Mouse (Mus musculus) large intestine, adult 2 months (tissue): ENCODE results near the gene Rpl3. TPM values are rescaled to one million over a fixed set of nuclear protein-coding genes. Genes with fewer than 3 reads are reported as not detected.
A peak's percentile ranks its signal among the peaks of the same experiment; 100 is the strongest.
"Not testable (repeated sequence)": the region's sequence is repeated elsewhere in the genome, so short reads cannot be mapped to it uniquely, and the experiment has no call there.

ENCODE experiments used
- DNase-seq: peaks from one replicate; pipeline ENCODE4 v3.0.0-alpha.2; 2012; ENCODE audit warnings: low read depth, low spot score
- WGBS: fragments of 180-500 bp; shearing (Covaris S2); methylation state at CpG from one replicate; pipeline ENCODE4 v1.1.7; 2018; 5-methylcytosine and 5-hydroxymethylcytosine counted together
- polyA plus RNA-seq: library from polyadenylated mRNA; depleted of rRNA; stranded (reverse); fragments of >200 nt; gene quantifications from 2 replicates; pipeline ENCODE4 v1.2.3, GENCODE M21; 2012; rRNA removed

The Rpl3 gene
- polyA plus RNA-seq: 597 and 673 TPM in 2 replicates

DNA sequence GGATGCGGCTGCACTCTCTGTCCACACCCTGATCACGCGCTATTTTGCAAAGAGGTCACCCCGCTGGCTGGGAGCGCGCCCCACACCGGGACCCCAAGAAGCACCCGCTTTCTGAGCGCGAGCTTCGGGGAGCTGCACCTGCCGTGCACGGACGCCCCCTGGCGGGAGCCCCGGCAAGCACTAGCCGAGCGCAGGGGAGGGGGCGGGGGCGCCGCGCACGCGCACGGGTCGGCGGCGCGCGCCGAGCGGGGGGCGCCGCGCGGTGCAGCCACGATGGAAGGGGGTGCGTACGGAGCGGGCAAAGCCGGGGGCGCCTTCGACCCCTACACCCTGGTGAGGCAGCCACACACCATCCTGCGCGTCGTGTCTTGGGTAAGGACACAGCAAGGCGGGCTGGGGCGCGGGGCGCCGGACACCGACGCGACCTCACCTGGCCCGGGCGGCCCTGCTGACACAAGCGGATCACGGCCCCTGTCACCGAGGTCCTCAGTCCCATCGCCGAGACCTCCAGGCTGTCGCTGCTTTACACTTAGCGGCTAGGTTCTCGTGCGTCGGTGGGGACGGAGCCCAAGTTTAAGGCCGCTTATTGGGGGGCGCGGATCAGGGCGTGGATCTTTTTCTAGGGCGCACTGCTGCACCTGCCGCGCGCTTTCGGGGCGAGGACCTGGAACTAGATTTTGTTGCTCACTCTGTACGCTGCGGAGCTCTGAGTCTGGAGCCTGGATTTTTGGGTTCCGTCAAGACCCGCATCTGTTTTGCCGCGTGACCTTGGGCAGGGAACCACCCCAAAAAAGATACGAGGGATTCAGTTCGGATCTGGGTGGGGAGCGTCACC lies at the start of gene Rpl3, which contains the start of gene Syngr1:
Rpl3 (minus strand) TSS at position 748 of the 835 bp plus-strand sequence.
Syngr1 (plus strand) TSS at position 214 of the 835 bp plus-strand sequence.
- 2% methylated on average over 85 of the region's 86 CpGs for WGBS
- DNase-seq: no peak

DNA sequence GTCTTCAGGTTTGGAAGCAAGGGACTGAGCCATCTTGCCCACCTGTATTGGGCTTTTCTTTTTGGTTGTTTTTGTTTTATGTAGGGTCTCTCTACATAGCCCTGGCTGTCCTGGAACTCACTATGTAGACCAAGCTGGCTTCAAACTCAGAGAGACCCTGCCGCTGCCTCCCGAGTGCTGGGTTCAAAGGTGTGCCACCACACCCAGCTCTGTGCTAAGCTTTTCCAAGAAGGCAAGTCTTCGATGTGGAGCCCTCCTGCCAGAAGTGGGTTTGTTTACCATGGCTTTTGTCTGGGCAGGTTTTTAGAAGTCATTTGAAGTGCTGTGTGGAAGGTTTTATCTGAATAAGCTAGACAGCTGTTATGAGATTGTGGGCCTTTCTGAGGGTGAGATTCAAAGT lies 49.2 kb upstream of the Rpl3 start:
- no peak for DNase-seq
- 42% methylated on average over 3 of the region's 3 CpGs for WGBS

DNA sequence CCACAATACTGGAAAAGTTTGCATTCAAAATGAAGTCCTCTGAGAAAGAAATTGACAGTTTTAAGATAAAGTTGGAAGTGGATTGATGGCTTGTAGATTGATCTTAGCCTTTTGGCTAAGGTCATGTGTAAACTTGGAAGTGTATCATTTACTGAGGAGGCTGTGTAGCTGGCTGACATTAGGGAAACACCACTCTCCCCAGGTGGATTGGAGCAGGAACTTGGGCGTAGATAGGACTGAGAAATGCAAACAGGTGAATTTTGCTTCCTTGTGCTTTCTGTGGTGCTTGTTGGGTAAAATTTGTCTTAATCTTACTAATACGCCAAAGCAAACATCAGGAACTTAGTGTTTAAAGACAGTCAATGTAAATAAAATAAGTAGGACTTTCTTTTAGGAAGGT lies 48.6 kb upstream of the Rpl3 start:
- 36% methylated on average over 2 of the region's 2 CpGs for WGBS
- DNase-seq: no peak

DNA sequence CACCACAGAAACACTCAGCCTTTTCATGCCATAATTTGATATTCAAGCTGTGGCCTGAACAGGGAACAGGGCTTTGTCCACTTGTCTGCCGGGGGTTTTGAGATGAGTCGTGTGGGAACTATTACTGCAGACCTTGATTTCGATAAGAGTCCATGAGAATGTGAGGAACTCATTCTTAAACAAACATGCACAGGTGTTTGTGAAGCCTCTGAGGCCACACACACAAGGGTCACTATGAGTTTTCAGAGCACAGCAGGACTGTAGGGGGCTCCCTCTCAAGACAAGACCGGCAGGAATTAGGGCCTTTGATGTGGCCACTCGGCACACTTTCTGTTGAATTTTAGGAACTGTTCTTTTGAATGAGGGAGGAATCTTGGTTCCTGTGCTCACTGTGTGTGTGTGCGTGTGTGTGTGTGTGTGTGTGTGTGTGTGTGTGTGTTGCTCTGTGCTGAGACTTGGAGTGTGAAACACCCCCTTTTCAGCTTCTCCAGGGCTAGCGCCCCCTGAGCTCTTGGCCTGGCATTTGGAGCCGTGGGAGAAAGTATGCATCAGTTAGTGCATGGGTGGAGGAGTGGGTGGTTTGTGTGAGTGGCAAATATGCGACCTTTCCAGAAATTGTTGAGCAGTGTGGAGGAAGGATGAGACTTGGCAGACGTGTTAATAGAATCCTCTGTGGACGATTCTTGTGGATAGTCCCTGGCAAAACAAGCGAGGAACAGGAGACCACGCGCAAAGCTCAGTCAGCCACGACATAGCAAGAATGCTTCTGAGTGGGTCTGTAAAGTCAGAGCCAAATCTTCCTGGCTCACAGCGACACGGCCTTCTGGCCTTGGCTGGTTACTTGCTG lies 46.5 kb upstream of the Rpl3 start:
- 60% methylated on average over 17 of the region's 17 CpGs for WGBS
- no peak for DNase-seq

DNA sequence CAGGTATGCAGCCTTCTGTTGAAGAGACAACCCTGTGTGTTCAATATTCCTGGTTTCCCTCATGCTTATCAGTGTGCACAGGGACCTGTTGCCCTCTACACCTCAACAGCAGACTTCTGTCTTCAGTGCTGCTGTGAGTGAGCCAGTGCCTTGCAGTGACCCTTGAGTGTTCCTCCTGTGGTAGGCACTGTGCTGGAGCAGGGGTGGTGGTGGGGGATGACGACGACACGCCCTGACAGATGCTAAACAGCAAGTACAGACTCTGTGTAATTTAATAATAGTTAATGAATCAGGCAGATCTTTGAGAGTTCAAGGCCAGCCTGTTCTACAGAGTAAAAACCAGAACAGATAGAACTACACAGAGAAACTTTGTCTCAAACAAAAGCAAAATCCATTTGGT lies 45.0 kb upstream of the Rpl3 start:
- 76% methylated on average over 3 of the region's 3 CpGs for WGBS
- DNase-seq: no peak

DNA sequence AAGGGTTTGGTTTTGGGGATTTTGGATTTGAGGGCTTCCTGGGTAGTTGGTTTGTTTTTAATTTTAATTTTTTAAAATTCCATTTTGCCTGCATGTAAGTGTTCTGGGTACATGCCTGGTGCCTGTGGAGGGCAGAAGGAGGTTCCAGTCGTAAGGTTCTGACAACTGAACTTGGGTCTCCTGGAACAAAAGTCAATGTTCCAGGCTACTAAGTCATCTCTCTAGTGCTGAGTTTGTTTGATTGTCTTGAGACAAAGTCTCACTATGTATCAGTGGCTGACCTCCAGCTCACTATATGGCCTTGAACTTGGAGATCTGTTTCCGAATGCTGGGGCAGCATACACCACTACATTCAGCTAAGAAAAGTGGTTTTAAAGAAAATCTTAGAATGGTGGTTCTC lies 43.8 kb upstream of the Rpl3 start:
- no peak for DNase-seq
- 81% methylated on average over 2 of the region's 2 CpGs for WGBS

DNA sequence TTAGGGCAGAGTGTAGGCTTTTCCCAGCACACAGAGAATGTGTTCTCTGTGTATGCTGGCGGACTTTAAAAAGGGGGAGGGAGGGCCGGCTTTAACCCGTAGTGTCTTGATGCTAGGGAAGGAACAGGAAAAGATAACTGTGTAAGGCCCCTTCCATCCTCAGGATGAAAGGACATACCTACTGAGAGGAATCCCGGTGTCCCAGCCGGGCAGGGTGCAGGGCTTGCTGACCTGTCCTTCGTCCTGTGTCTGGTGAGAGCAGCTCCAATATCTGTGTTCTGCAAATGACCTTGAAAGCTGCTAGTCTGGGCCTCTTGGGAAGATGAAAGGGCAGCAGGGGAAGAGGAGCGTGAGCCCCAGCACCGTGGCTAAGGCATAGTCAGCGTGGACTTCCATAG lies 42.8 kb upstream of the Rpl3 start:
- no peak for DNase-seq
- 43% methylated on average over 9 of the region's 9 CpGs for WGBS

DNA sequence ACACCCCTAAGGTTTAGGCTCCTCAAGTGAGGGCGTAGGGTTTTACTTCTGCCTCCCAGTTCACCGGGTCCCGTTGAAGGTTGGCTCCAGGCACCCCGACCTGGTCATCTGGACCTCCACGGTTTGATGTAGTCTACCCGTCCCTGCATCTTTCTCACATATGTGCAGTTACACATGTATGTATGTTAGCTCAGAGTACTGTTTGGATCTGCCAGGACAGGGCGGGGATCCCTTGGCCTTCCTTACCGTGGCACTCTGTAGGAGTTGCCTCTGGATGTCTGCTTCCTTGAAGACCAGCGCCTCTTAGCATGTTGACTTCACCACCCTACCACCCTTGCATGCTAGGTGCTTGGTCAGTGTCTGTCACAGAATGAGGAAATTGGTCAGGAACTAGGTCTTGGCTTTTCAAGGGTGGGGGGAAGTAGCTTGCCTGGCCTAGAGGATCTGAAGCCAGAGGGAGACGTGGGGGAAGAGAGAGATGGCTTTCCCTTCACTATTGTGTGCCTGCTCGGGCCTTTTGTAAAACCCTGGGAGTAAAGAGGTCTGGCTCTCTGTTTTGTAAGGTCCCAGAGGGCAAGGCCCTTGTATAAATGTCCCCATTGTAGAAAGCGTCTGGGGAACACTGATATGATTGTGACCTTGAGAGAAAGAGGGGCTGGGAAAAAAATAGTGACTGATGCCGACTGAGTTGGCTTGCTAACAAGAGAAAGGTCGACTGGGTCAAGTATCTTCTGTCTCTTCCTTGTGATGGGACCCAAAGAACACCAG lies 42.2 kb upstream of the Rpl3 start:
- 2% methylated on average over 14 of the region's 14 CpGs for WGBS
- no peak for DNase-seq

DNA sequence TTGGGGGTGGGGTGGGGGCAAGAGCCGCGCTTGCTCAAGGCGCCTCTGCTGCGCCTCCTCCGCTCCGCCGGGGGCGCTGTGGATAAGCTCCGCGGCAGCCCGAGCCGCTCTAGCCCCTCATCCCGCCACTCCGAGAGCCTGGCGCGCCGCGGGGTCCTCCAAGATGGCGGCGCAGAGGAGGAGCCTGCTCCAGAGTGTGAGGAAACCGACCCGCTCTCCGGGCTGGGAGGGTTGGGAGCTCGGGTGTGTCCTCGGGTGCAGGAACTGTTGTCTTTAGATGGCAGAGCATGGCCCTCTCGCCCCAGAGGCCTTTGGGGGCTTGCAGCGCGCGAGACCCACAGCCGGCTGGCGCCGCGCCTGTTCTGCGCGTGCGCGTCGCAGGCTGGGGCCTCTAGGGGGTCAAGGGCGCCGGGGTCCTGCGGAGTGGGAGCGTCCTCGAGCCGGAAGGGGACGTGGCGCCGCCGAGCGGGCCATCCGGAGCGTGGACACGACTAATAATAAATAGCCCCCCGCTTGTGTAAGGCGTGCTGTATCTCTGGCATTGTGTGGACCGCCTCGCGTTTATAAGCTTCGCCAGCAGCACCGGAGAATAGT lies 41.4 kb upstream of the Rpl3 start, which contains the start of gene Tab1:
Tab1 (plus strand) TSS at position 135 of the 594 bp plus-strand sequence.
- WGBS: under 1% methylated on average over 59 of the region's 59 CpGs
- DNase-seq: peak; percentile 62

DNA sequence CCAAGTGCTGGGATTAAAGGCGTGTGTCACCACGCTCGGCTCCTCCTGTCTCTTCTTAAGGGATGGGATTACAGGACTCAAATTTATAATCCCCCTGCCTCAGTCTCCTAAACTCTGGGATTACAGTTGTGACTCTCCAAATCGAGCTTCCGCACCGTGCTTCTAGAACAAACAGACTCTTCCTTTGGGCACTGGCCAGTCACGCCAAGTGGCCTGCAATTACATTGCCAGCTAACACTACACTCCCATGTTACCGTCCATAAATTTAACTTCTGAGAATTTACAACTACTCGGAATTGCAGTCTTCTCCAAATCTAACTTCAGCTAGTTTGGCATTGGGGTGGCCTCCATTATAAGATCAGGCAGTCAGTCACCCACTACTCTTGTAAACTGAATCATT lies 40.8 kb upstream of the Rpl3 start:
- DNase-seq: no peak
- WGBS: 42% methylated on average over 9 of the region's 9 CpGs

DNA sequence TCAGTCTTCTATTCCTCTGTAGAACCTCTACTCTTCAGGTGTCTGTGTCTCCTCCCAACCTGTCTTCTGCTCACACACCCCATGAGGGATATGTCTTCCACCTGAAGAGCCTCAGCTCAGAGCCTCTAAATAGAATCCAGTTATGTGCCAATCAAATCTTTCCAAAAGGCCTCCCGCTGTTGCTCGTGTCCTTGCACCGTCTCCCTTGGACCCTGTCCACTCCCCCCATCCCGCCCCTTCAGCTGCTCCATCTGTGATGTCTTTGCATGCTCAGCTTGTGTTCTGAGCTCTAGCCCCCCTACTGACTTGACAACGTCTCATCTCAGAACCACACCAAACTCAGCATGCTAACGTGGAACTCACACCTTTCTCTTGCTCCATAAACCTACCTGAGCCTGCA lies 39.8 kb upstream of the Rpl3 start:
- WGBS: 80% methylated on average over 6 of the region's 6 CpGs
- no peak for DNase-seq

DNA sequence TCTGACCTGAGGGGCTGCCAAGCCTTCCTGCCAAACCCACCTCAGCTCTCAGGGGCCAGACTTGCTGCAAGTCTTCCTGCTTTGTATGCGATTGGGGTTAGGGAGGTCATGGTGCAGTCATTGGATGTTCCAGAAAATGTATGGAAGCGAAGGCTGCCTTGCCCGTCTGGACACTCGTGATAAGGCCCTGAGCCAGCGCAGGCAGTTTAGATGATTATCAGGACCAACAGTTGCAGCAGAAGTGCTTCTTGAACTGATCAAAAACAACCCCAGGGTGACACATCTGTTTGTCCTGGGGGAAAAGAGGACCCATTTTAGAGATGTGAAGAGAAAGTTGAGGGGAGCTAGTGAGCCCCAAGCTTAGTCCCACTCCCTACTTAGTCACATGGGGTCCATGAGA lies 39.0 kb upstream of the Rpl3 start:
- 85% methylated on average over 5 of the region's 5 CpGs for WGBS
- DNase-seq: no peak

DNA sequence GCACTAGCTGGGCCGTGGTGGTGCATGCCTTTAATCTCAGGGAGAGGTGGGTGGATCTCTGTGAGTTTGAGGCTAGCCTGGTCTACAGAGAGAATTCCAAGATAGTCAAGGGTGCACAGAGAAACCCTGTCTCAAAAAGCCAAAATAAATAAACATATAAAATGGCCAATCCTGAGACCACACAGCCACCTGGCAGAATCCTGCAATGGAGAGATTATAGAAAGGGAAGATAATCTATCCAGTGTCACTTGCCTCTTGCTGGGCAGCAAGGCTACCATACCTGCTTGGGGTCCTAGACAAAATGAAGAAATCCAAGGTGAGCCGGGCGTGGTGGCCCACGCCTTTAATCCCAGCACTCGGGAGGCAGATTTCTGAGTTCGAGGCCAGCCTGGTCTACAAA lies 38.3 kb upstream of the Rpl3 start:
- WGBS: 85% methylated on average over 6 of the region's 6 CpGs
- no peak for DNase-seq

DNA sequence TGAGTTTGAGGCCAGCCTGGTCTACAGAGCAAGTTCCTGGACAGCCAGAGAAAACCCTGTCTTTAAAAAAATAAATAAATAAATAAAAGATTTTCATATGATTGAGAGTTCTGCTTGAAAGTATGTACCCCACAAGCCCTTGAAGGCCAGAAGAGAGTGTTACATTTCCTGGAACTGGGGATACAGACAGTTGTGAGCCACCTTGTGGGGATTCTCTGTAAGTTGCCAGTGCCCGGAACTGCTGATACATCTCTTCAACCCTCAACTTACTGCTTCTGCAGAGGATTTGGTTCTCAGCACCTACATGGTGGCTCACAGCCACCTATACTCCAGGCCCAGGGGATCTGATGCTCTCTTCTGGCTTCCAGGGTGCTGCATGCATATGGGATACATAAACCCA lies 35.5 kb upstream of the Rpl3 start:
- no peak for DNase-seq
- WGBS: 43% methylated on average over 1 of the region's 1 CpGs

DNA sequence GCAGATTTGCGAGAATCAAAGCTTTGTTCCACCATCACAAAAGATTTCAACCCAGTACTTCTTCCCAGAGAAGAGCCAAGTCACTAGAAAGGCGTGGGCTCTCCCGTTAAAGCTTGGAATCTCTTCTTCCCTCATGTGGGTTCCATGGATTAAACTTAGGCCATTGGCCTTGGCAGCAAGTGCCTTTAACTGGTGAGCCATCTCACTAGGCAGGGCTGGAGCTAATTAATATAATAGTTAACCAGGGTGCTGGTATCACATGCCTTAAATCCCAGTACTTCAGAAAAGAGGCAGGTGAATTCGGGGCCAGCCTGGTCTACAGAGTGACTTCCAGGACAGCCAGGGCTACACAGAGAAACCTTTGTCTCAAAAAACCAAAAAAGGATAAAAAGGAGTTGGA lies 33.0 kb upstream of the Rpl3 start:
- no peak for DNase-seq
- WGBS: 80% methylated on average over 4 of the region's 4 CpGs

DNA sequence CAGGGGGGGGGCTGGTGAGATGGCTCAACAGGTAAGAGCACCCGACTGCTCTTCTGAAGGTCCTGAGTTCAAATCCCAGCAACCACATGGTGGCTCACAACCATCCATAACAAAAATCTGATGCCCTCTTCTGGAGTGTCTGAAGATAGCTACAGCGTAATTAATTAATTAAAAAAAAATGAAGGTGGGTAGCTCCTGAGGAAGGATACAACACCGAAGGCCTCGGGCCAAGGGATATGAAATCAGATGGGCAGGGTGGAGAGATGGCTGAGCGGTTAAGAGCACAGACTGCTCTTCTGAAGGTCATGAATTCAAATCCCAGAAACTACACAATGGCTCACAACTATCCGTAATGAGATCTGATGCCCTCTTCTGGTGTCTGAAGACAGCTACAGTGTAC lies 30.8 kb upstream of the Rpl3 start:
- not testable (repeated sequence) for DNase-seq
- WGBS: 95% methylated on average over 6 of the region's 6 CpGs

DNA sequence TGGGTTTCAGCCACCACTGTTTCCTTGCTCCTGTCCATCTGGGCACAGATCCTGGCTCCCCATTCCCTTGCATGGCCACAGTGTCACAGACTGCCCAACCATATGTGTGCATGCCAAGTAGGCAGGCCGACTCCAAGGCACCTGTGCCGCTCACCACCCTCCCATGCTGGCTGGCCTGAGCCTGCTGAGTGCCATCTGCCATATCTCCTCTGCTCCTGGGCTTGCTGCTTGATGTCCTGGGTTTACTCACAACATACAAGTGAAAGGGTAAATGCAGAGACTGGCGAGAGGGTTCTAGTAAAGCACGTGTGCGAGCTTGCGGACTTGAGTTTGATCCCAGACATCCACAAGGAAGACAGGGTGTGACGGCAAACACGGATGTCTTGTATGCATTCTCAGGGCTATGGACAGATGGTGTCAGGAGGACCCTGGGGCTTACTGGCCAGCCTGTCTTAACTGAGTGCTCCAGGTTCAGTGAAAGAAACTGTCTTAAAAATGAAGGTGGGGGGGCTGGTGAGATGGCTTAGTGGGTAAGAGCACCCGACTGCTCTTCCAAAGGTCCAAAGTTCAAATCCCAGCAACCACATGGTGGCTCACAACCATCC lies 30.2 kb upstream of the Rpl3 start:
- 85% methylated on average over 9 of the region's 9 CpGs for WGBS
- DNase-seq: no peak

DNA sequence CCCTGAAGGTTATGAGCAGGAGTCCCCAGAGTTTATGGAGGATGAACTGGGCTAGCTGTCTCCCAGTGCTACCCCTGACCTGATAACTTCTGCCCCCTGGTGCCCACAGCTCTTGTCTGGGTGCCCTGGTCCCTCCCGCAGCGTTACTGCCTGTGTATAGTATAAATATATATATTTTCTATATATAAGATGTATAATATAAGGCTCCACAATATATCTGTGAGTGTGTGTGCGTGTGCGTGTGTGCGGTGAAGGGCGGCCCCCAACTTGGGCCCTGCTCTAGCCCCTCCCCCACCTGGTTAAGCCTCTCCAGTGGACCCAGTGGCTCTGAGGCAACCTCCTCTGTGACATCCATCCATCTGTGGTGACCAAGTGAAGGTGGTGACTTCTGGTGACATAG lies 27.4 kb upstream of the Rpl3 start:
- 87% methylated on average over 6 of the region's 6 CpGs for WGBS
- DNase-seq: no peak

DNA sequence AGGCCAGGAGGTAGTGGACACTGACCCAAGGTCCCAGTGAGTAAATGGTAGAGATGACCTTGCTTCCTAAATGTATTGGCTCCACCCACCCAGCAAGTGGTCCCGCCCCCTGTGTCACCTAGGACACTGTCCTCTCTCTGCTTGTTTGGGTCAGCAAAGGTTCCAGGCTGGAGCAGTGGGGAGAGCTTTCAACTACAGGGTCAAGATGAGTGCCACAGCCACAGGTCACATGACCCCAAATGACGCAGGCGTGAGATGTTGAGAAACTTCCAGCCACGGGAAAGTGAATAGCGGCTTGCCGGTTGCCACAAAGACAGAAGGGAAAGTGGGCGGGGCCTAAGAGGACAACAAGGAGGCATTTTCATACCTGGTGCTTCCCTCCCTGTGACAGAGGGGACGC lies 25.5 kb upstream of the Rpl3 start:
- no peak for DNase-seq
- WGBS: 50% methylated on average over 8 of the region's 8 CpGs
